Mouse (Mus musculus): ENCODE measurements around the gene Relb. TPM values are rescaled to one million over a fixed set of nuclear protein-coding genes. Genes with fewer than 3 reads are reported as not detected.
A peak's percentile ranks its signal among the peaks of the same experiment; 100 is the strongest.

The Relb gene
- polyA plus RNA-seq, 1 experiment from 2014 or later: 1.5 TPM

DNA sequence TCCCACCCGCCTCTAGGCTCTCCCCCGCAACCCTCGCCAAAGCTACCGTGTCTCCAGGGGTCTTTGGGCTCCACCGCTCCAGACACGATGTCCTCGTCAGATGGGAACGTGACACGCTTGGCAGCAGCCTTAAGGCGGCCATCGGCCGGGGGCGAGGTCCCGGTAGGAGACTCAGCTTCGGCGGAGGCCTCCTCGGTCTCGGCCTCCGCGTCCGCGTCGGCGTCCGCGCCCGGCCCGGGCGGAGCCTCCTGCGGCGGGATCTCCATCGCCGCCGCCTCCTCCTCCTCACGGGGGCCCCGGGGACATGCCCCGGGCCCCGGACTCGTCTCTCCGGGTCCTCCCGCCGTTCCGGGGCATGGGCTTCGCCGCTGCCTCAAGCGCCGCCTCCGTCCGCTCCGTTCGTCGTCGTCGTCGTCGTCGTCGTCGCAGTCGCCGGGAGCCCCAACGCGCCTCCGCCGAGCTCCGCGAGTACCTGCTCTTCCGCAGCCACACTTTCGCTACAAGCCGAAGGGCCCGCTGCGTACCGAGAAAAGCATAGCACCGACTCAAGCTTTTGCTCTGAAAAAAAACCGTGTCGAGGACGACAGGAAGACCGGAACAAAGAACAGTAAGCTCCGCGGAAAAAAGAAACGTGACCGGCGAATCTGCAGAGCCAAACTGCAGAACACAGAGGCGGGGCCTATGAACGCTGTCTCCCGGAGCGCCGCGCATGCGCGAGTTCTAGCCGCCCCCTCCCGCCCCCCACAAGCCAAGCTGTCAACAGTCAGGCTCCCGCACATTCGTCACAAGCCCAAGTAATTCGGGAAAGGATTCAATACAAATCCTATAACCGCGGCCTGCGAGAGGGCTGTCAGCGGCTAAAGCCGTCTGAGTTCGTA lies 67.2 kb downstream of the Relb start:
- under 1% methylated on average over 97 of the region's 102 CpGs for WGBS
- H3K4me3 ChIP-seq: peak overlapping the region; percentile 94
- peaks cover 48% of the 10 kb centered on the region for H3K4me1 ChIP-seq
- peaks cover 35% of the 10 kb centered on the region for H3K36me3 ChIP-seq (ENCODE audit: poor library complexity, severe bottlenecking)
- H3K4me2 ChIP-seq: peak overlapping the region; percentile 99
- peak; percentile 91 for ATAC-seq
- H3K9ac ChIP-seq: peak overlapping the region; percentile 98
- H3K27ac ChIP-seq: peak overlapping the region; percentile 92
- 0 out of 2 replicates have a peak, but pooled peaks cover 5% of the 10 kb centered on the region for H3K9me3 ChIP-seq (replicated peaks)
- no peaks in the 10 kb centered on the region for H3K27me3 ChIP-seq

- ATAC-seq: no peak; the same call in 1 of the 2 replicates
- Histone ChIP-seq H3K4me2 (peak overlapping the region; percentile 99), H3K4me3 (peak overlapping the region; percentile 94), H3K9ac (peak overlapping the region; percentile 98), H3K9me3 (replicated peaks) (0 out of 2 replicates have a peak, but pooled peaks cover 5% of the 10 kb centered on the region), H3K27ac (peak overlapping the region; percentile 92; the same call in 1 of the 2 replicates), H3K36me3 (ENCODE audit: poor library complexity, severe bottlenecking) (peaks cover 36% of the 10 kb centered on the region), H3K4me1 (peaks cover 48% of the 10 kb centered on the region), H3K27me3 (no peaks in the 10 kb centered on the region)
- WGBS: 4% methylated on average over 11 of the region's 11 CpGs
Measured at GRCm38 (mm10) chr7:19561431-19561764, 67.8 kb downstream of the Relb start.

DNA sequence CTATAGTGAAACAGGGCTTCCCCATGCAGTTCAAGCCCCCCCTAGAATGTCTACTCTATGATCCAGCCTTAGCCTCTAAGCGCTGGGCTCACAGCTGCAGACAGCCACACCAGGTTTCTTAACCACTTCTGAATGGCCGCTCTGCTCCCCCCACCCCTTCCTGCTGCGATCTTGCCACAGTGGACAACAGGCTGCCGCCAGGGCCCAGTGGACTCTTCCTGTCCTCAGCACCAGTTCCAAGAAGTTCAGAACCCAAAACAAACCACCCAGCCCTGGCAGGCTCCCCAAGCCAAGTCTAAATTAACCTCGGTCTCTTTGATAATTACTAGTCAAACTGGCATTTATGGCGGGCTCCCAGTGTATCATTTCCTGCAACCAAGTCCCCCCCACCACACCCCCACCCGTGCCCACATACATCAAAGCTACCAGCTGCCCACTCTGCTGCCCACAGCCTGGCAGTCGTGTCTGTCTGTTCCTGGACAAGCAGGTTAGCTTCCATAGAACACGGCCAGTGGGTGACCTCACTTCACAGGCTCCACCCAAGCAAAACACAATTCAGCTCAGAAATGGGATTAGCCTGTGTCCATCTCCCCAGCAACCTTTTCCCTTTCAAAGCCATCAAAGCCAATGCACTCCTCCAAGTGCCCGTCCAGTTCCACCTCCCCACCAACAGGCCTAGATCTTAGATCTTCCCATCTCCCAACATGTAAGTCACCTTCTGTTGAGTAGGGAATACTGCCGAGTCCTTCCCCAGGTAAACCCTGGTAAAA lies 68.6 kb downstream of the Relb start:
- Histone ChIP-seq H3K4me3 (peak overlapping the region; percentile 94), H3K4me2 (peak overlapping the region; percentile 99), H3K9me3 (replicated peaks) (0 out of 2 replicates have a peak, but pooled peaks cover 5% of the 10 kb centered on the region), H3K9ac (peak overlapping the region; percentile 98), H3K27me3 (no peaks in the 10 kb centered on the region), H3K36me3 (ENCODE audit: poor library complexity, severe bottlenecking) (peaks cover 36% of the 10 kb centered on the region), H3K27ac (no peak overlapping the region), H3K4me1 (peaks cover 48% of the 10 kb centered on the region)
- 28% methylated on average over 11 of the region's 11 CpGs for WGBS
- no peak for ATAC-seq

- peaks cover 48% of the 10 kb centered on the region for H3K4me1 ChIP-seq
- no peaks in the 10 kb centered on the region for H3K9me3 ChIP-seq (replicated peaks)
- no peak overlapping the region for H3K27ac ChIP-seq
- peak overlapping the region; percentile 33 for H3K4me2 ChIP-seq
- ATAC-seq: no peak
- H3K9ac ChIP-seq: no peak overlapping the region
- 40% methylated on average over 2 of the region's 2 CpGs for WGBS
- no peaks in the 10 kb centered on the region for H3K27me3 ChIP-seq
- H3K36me3 ChIP-seq (ENCODE audit: poor library complexity, severe bottlenecking): peaks cover 29% of the 10 kb centered on the region
- H3K4me3 ChIP-seq: 0 out of 2 replicates have a peak overlapping the region, but pooled peaks have one; percentile 4
Measured at GRCm38 (mm10) chr7:19558965-19559364, 70.3 kb downstream of the Relb start.

GRCm38 (mm10) chr7:19557982-19558900 lies 71.0 kb downstream of the Relb start:
- Histone ChIP-seq H3K4me1 (peaks cover 43% of the 10 kb centered on the region), H3K4me2 (peak overlapping the region; percentile 33), H3K36me3 (ENCODE audit: poor library complexity, severe bottlenecking) (peaks cover 32% of the 10 kb centered on the region), H3K27ac (no peak overlapping the region), H3K27me3 (no peaks in the 10 kb centered on the region), H3K9me3 (replicated peaks) (no peaks in the 10 kb centered on the region), H3K9ac (0 out of 2 replicates have a peak overlapping the region, but pooled peaks have one; percentile 9), H3K4me3 (0 out of 2 replicates have a peak overlapping the region, but pooled peaks have one; percentile 4)
- 95% methylated on average over 6 of the region's 6 CpGs for WGBS
- ATAC-seq: no peak

- no peak overlapping the region for H3K9ac ChIP-seq
- H3K4me2 ChIP-seq: no peak overlapping the region
- H3K4me3 ChIP-seq: no peak overlapping the region
- H3K27me3 ChIP-seq: no peaks in the 10 kb centered on the region
- no peak overlapping the region for H3K27ac ChIP-seq
- no peak for ATAC-seq
- no peaks in the 10 kb centered on the region for H3K9me3 ChIP-seq (replicated peaks)
- peaks cover 42% of the 10 kb centered on the region for H3K36me3 ChIP-seq (ENCODE audit: poor library complexity, severe bottlenecking)
- WGBS: 100% methylated on average over 2 of the region's 2 CpGs
- H3K4me1 ChIP-seq: peaks cover 36% of the 10 kb centered on the region
Measured at GRCm38 (mm10) chr7:19557086-19557485, 72.2 kb downstream of the Relb start.

Other genes with a start within 250 kb of the Relb start
- 20.4 and 24.9 TPM in 2 replicates for gene Ercc2, start 247.4 kb downstream of the Relb start, polyA plus RNA-seq (2015; fragmentation: Nextera tagmentation; extraction: Ambion mirVana)
- 1.5 and 2.6 TPM in 2 replicates for gene Klc3, start 225.3 kb downstream of the Relb start, polyA plus RNA-seq (2015; fragmentation: Nextera tagmentation; extraction: Ambion mirVana)
- gene Ckm, start 224.7 kb downstream of the Relb start, polyA plus RNA-seq (2015; fragmentation: Nextera tagmentation; extraction: Ambion mirVana): not detected in 2 replicates
- gene Mark4, start 170.6 kb downstream of the Relb start, polyA plus RNA-seq (2015; fragmentation: Nextera tagmentation; extraction: Ambion mirVana): 11.7 and 12.2 TPM in 2 replicates
- 0.13 and 0.29 TPM in 2 replicates for gene Exoc3l2, start 166.1 kb downstream of the Relb start, polyA plus RNA-seq (2015; fragmentation: Nextera tagmentation; extraction: Ambion mirVana)
- 3.3 and 3.4 TPM in 2 replicates for gene Bloc1s3, start 121.1 kb downstream of the Relb start, polyA plus RNA-seq (2015; fragmentation: Nextera tagmentation; extraction: Ambion mirVana)
- gene Trappc6a, start 121.0 kb downstream of the Relb start, polyA plus RNA-seq (2015; fragmentation: Nextera tagmentation; extraction: Ambion mirVana): 39.3 and 40.6 TPM in 2 replicates
- 0.15 and 0.21 TPM in 2 replicates for gene Nkpd1, start 111.6 kb downstream of the Relb start, polyA plus RNA-seq (2015; fragmentation: Nextera tagmentation; extraction: Ambion mirVana)
- gene Ppp1r37, start 66.4 kb downstream of the Relb start, polyA plus RNA-seq (2015; fragmentation: Nextera tagmentation; extraction: Ambion mirVana): 22.4 and 23.6 TPM in 2 replicates
- gene Zfp296, start 52.2 kb downstream of the Relb start, polyA plus RNA-seq (2015; fragmentation: Nextera tagmentation; extraction: Ambion mirVana): 0.23 and 0.35 TPM in 2 replicates
- gene Gemin7, start 51.8 kb downstream of the Relb start, polyA plus RNA-seq (2015; fragmentation: Nextera tagmentation; extraction: Ambion mirVana): 130 TPM in 2 replicates
- 54.0 and 55.7 TPM in 2 replicates for gene Clasrp, start 25.0 kb downstream of the Relb start, polyA plus RNA-seq (2015; fragmentation: Nextera tagmentation; extraction: Ambion mirVana)
- gene Clptm1, start 35.6 kb upstream of the Relb start, polyA plus RNA-seq (2015; fragmentation: Nextera tagmentation; extraction: Ambion mirVana): 64.2 and 71.3 TPM in 2 replicates
- gene Apoc2, start 48.5 kb upstream of the Relb start, polyA plus RNA-seq (2015; fragmentation: Nextera tagmentation; extraction: Ambion mirVana): 0.50 TPM in 1 of 2 replicates, not detected in the other
- 0.88 TPM in 1 of 2 replicates, not detected in the other for gene Gm44805, start 52.0 kb upstream of the Relb start, polyA plus RNA-seq (2015; fragmentation: Nextera tagmentation; extraction: Ambion mirVana)
- gene Apoc4, start 52.0 kb upstream of the Relb start, polyA plus RNA-seq (2015; fragmentation: Nextera tagmentation; extraction: Ambion mirVana): 0.08 TPM in 1 of 2 replicates, not detected in the other
- 1.2 and 1.8 TPM in 2 replicates for gene Apoc1, start 63.2 kb upstream of the Relb start, polyA plus RNA-seq (2015; fragmentation: Nextera tagmentation; extraction: Ambion mirVana)
- gene Apoe, start 69.8 kb upstream of the Relb start, polyA plus RNA-seq (2015; fragmentation: Nextera tagmentation; extraction: Ambion mirVana): 118 and 125 TPM in 2 replicates
- gene Tomm40, start 86.0 kb upstream of the Relb start, polyA plus RNA-seq (2015; fragmentation: Nextera tagmentation; extraction: Ambion mirVana): 112 and 118 TPM in 2 replicates
- gene Nectin2, start 121.0 kb upstream of the Relb start, polyA plus RNA-seq (2015; fragmentation: Nextera tagmentation; extraction: Ambion mirVana): 34.6 and 38.0 TPM in 2 replicates
- 4.4 and 5.7 TPM in 2 replicates for gene Bcam, start 141.6 kb upstream of the Relb start, polyA plus RNA-seq (2015; fragmentation: Nextera tagmentation; extraction: Ambion mirVana)
- not detected in 2 replicates for gene Cblc, start 167.4 kb upstream of the Relb start, polyA plus RNA-seq (2015; fragmentation: Nextera tagmentation; extraction: Ambion mirVana)
- 0.23 and 0.49 TPM in 2 replicates for gene Bcl3, start 193.3 kb upstream of the Relb start, polyA plus RNA-seq (2015; fragmentation: Nextera tagmentation; extraction: Ambion mirVana)
- gene Gm19345, start 222.6 kb upstream of the Relb start, polyA plus RNA-seq (2015; fragmentation: Nextera tagmentation; extraction: Ambion mirVana): 2.3 and 3.9 TPM in 2 replicates
- not detected in 2 replicates for gene Ceacam16, start 231.9 kb upstream of the Relb start, polyA plus RNA-seq (2015; fragmentation: Nextera tagmentation; extraction: Ambion mirVana)

Measured in forebrain, embryonic 13.5 days (tissue).